Mouse (Mus musculus) spleen, postnatal 10 days (tissue): ENCODE results near the gene Olfr544.

Experiments
- DNase-seq, 2 experiments: peaks; one replicate each; pipeline ENCODE4 v3.0.0; 2021 to 2022; ENCODE audit warnings: low spot score in 2 of 2

The Olfr544 gene

DNA sequence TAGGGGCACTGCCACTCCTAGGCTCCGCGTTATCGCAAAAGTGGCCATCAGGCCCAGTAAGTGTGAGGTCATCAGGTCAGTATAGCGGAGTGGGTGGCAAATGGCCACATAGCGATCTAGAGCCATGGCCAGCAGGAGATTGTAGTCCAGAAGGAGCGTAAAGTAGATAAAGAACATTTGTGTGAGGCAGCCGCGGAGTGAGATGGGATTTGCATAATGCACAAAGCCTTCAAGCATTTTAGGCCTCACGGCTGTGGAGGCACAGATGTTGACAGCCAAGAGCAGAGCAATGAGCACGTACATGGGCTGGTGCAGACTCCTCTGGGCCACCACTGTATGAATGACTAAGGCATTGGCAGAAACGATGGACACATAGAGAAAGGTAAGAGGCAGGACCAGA lies 10.7 kb downstream of the Olfr544 start:
- no peak for DNase-seq

DNA sequence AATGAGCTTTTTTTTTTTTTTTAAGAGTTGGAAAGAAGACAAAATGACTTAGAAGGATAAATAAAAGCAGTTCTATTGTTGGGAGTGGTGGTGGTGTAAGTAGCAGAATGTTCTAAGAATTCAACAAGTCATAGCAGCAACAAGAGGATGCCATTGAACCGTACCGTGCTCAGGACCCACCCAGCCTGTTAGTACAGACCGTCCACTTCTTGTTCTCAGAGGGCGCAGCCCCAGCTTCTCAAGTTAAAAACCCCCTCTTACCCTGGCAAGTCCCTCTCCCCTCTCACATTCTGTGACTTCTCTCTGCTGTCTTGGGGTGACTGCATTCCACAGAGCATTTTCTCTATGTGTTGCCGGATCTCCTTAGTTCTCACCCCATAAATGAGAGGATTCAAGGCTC lies 11.5 kb downstream of the Olfr544 start:
- DNase-seq = no peak

GRCm38 (mm10) chr7:102472675-102473074 lies 15.4 kb downstream of the Olfr544 start:
- no peak for DNase-seq

GRCm38 (mm10) chr7:102467566-102467965 lies 20.5 kb downstream of the Olfr544 start:
- DNase-seq = no peak

GRCm38 (mm10) chr7:102458618-102459380 lies 29.3 kb downstream of the Olfr544 start:
- DNase-seq = peak in 1 of 2 experiments; percentile 33

GRCm38 (mm10) chr7:102446438-102446837 lies 41.7 kb downstream of the Olfr544 start:
- DNase-seq = no peak

DNA sequence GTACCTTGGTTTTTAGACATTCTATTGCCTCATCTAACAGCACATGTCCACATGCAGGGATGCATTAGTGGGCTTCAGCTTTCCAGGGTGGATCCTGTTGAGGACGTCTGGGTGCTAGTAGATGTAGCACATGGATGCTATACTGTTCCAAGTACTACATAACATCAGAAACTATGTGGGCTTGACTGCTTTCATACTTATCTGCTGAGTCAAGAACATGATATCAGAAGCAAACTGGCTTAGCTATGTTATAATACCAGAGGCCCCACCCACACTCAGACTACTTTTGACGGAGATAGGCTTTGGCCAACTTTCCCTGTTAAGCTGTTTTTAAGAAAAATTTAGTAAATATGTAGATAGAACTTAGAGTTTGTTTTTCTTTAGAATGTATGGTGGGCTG lies 43.8 kb downstream of the Olfr544 start:
- DNase-seq = peak in 1 of 2 experiments; percentile 35

- no peak for DNase-seq
These were observed 45.7 kb downstream of the Olfr544 start for GRCm38 (mm10) chr7:102442432-102442831.

- DNase-seq = peak; percentile 91 to 95
These were observed 46.3 kb downstream of the Olfr544 start, which contains the start of gene Rrm1 for GRCm38 (mm10) chr7:102441657-102442391. TSS of gene Rrm1 (plus strand) at chr7:102441695.

DNA sequence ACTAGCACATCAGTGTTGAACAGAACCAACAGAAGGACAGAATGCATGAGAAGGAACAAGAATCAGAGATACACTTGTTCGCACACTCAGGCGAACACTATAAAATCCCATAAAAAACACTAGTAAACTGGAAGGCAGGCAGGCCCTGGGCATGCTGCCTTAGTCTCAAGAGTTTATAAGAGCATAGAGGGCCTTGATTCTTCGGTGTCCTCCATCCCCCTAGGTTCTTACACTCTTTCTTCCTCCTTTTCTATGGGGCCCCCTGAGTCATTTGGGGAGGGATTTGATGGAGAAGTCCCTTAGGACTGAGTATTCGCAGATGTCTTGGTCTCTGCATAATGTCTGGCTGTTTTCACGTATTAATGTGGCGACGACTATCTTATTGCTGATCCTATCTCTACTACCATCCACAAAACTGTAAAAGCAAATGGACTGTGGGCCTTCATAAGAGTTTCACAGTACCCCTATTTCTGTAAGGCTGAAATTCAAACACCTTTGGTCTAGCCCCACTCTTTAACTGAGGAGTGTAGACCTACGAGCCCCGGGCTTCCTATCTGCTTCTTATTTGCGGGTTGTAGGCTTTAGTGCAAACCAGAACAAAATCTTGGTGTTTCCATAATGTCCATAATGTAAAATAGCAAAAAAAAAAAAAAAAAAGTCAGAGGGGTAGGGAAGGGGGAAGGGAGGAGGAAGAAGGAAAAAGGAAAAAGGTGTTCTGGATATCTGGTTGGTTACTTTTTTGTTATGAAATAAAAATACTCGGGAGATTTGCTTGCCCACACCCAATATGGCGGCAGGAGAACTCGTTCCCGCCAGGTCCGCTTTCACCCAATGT lies 47.1 kb downstream of the Olfr544 start:
- DNase-seq = no peak

DNA sequence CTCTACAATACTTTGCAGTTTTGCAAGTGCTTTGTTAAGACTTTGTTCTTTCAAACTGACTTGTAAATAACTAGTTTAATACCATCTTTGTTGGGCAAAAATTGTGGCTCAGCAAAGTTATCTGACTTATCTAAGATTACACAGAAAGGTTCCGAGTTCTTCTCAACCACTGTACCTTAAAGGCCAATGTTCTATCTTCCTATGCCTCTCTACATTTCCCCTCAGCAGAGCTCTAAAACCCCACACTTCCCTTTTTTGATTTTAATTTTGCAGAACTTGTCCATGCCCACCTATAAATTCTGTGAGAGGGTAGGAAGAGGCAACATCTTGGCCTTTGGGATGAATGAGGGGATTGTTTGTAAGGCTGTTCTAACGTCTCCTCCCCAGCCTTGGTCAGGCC lies 53.8 kb downstream of the Olfr544 start:
- no peak for DNase-seq
